Mouse (Mus musculus): Measurements from ENCODE around the gene Gm5168. TPM values are rescaled to one million over a fixed set of nuclear protein-coding genes. Genes with fewer than 3 reads are reported as not detected.
"Not testable (repeated sequence)": the region's sequence is repeated elsewhere in the genome, so short reads cannot be mapped to it uniquely, and the experiment has no call there.

Gene Gm5168
- polyA plus RNA-seq (2014; fragmentation: Nextera tagmentation; extraction: Ambion mirVana) = not detected in 2 replicates

GRCm38 (mm10) chrX:26050941-26051340, at the start of gene Gm5168:
Gm5168 (minus strand) TSS chrX:26051041.
- ATAC-seq (ENCODE audit: low FRiP score); H3K36me3 ChIP-seq (ENCODE audit: control insufficient read depth, insufficient read depth, low read length); DNase-seq (ENCODE audit: low spot score, missing footprints): not testable (repeated sequence)

More at GRCm38 (mm10) chrX:26050941-26051340, at the start of gene Gm5168:
- no CpG with 5 or more reads among the region's 3 CpGs for WGBS
- not testable (repeated sequence) for H3K27ac ChIP-seq (ENCODE audit: low read depth, low read length); H3K9ac ChIP-seq (ENCODE audit: low read length); H3K27me3 ChIP-seq (ENCODE audit: control insufficient read depth, insufficient read depth, low read length); H3K9me3 ChIP-seq (ENCODE audit: control insufficient read depth, low read length); H3K4me3 ChIP-seq (ENCODE audit: low read depth, low read length); H3K4me2 ChIP-seq; H3K4me1 ChIP-seq (ENCODE audit: control insufficient read depth, insufficient read depth, low read length)

Other genes starting within 250 kb of the Gm5168 start
- gene Gm2012, start 180.3 kb upstream of the Gm5168 start, polyA plus RNA-seq (2014; fragmentation: Nextera tagmentation; extraction: Ambion mirVana) = not detected in 2 replicates